Mouse (Mus musculus) lung, postnatal 0 days (tissue): ENCODE data around the gene Dab2ip.

ENCODE experiments used
- CTCF ChIP-seq: IDR thresholded peaks from 2 replicates; pipeline ENCODE4 v1.5.1; 2016; ENCODE audit warnings: antibody characterized with exemption, mild to moderate bottlenecking
- EP300 ChIP-seq: IDR thresholded peaks from 2 replicates; pipeline ENCODE4 v1.6.1; 2016; ENCODE audit warnings: antibody characterized with exemption, mild to moderate bottlenecking, control low read depth

DNA sequence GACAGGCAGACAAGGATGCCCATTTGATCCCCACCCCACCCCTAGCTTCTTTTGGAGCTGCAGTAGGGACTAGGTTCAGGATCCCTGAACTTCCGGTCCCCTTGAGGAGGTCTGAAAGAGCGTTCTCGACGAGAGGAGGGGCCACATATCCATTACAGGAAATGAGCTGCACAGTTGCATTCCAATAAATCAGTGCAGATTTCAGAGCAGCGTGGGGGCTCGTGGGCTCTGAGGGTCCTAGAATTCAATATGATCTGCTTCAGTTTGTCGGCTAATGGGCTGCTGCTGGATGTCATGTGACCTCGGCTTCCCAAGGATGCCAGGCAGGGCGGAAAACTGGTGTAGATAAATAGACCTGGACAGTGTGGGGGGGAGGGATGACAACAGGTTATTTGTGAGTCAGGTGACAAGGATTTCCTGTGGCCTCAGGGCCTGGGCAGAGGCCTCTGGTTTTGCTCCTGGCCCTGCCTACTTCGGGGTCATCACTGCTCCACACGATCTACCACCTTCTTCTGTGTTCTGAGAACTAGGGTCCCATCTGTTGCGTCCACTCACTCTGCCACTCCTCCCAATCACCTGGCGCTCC is 181.7 kb downstream of the Dab2ip start:
- TF ChIP-seq CTCF (no peak), EP300 (no peak)
